Mouse (Mus musculus): ENCODE data around the gene Tnr.

DNA sequence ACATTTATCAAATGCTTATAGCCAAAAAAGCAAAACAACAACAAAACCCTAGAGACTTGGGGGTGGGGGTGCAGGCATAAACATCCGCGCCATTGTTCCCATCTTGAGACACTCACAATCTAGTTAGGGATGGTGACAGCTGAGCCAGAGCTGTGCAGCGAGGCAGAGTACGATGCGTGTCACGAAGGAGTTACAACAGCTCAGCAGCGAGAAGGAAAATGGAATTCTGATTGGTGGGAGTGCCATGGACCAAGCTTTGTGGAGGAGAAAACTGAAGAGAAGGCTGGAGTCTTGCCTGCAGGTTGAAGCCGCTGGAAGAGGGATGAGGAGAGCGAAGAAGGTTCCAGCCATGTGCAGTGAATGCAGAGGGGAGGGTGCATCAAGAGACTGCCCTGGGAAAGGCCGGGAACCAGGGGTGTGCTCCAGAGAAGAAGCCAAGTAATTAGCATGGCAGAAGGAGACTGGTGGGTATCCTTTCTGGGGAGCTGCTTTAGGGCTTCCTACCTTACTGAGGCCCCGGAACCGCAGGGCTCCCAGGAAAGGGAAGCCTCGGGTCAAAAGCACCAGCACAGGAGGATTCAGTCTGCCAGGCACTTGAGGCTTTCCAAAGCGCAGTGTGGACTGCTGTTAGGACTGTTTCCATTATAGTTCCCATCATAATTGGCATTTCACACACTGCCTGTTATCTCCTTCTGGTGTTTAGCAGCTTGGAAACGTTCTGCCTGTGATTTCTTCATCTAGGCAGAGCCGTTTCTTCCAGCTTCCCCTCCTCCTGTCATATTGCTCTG is 91.3 kb downstream of the Tnr start:
- no peak for TF ChIP-seq FLI1 (IDR thresholded peaks at IDR 0.05; ENCODE audit: low read length)
- no peak for TF ChIP-seq GATA1 (IDR thresholded peaks at IDR 0.05; ENCODE audit: borderline replicate concordance, low read length)
